Mouse (Mus musculus): Measurements from ENCODE around the gene Stx11. TPM values are rescaled to one million over a fixed set of nuclear protein-coding genes. Genes with fewer than 3 reads are reported as not detected.
"Not testable (repeated sequence)": the region's sequence is repeated elsewhere in the genome, so short reads cannot be mapped to it uniquely, and the experiment has no call there.

The Stx11 gene
- polyA plus RNA-seq, 1 experiment from 2014 or later = 1.7 TPM

- 58% methylated on average over 4 of the region's 4 CpGs for WGBS
- not testable (repeated sequence) for H3K4me1 ChIP-seq; H3K36me3 ChIP-seq; H3K27me3 ChIP-seq; H3K4me3 ChIP-seq; H3K4me2 ChIP-seq (replicated peaks); H3K9me3 ChIP-seq; H3K27ac ChIP-seq (replicated peaks); H3K9ac ChIP-seq (replicated peaks); ATAC-seq (ENCODE audit: low FRiP score, low read depth)
Measured at GRCm38 (mm10) chr10:12951358-12951757, 12.7 kb downstream of the Stx11 start.

GRCm38 (mm10) chr10:12949299-12949698, 14.8 kb downstream of the Stx11 start:
- H3K4me2 ChIP-seq (replicated peaks) = no peak overlapping the region
- no peak overlapping the region for H3K9ac ChIP-seq (replicated peaks)
- H3K27me3 ChIP-seq = no peaks in the 10 kb centered on the region
- H3K27ac ChIP-seq (replicated peaks) = no peak overlapping the region
- no peaks in the 10 kb centered on the region for H3K4me1 ChIP-seq
- no peak overlapping the region for H3K4me3 ChIP-seq
- ATAC-seq (ENCODE audit: low FRiP score, low read depth) = 0 out of 2 replicates have a peak, but pooled peaks have one; percentile 41
- 81% methylated on average over 7 of the region's 7 CpGs for WGBS
- H3K36me3 ChIP-seq = no peaks in the 10 kb centered on the region
- no peaks in the 10 kb centered on the region for H3K9me3 ChIP-seq

GRCm38 (mm10) chr10:12947606-12948005, 16.5 kb downstream of the Stx11 start:
- Histone ChIP-seq H3K4me3 (no peak overlapping the region), H3K27ac (replicated peaks) (no peak overlapping the region), H3K4me2 (replicated peaks) (no peak overlapping the region), H3K4me1 (no peaks in the 10 kb centered on the region), H3K36me3 (no peaks in the 10 kb centered on the region), H3K27me3 (peaks cover 8% of the 10 kb centered on the region), H3K9me3 (no peaks in the 10 kb centered on the region), H3K9ac (replicated peaks) (no peak overlapping the region)
- WGBS = 93% methylated on average over 3 of the region's 3 CpGs
- ATAC-seq (ENCODE audit: low FRiP score, low read depth) = no peak

GRCm38 (mm10) chr10:12941018-12941761, 22.9 kb downstream of the Stx11 start:
- Histone ChIP-seq H3K4me3 (peak overlapping the region; percentile 44), H3K4me1 (0 out of 2 replicates have a peak, but pooled peaks cover 5% of the 10 kb centered on the region), H3K4me2 (replicated peaks) (peak overlapping the region; percentile 62), H3K36me3 (no peaks in the 10 kb centered on the region), H3K27me3 (peaks cover 31% of the 10 kb centered on the region), H3K9me3 (no peaks in the 10 kb centered on the region), H3K9ac (replicated peaks) (peak overlapping the region; percentile 16; the same call in 1 of the 2 replicates), H3K27ac (replicated peaks) (no peak overlapping the region)
- peak; percentile 85 for ATAC-seq (ENCODE audit: low FRiP score, low read depth)
- WGBS = 13% methylated on average over 63 of the region's 63 CpGs

GRCm38 (mm10) chr10:12938763-12939162, 25.3 kb downstream of the Stx11 start:
- H3K4me3 ChIP-seq = no peak overlapping the region
- H3K27me3 ChIP-seq = peaks cover 31% of the 10 kb centered on the region
- 88% methylated on average over 2 of the region's 2 CpGs for WGBS
- H3K9ac ChIP-seq (replicated peaks) = no peak overlapping the region
- H3K4me2 ChIP-seq (replicated peaks) = no peak overlapping the region
- 0 out of 2 replicates have a peak, but pooled peaks cover 5% of the 10 kb centered on the region for H3K4me1 ChIP-seq
- no peak for ATAC-seq (ENCODE audit: low FRiP score, low read depth)
- no peak overlapping the region for H3K27ac ChIP-seq (replicated peaks)
- no peaks in the 10 kb centered on the region for H3K36me3 ChIP-seq
- no peaks in the 10 kb centered on the region for H3K9me3 ChIP-seq

- Histone ChIP-seq H3K4me1 (0 out of 2 replicates have a peak, but pooled peaks cover 4% of the 10 kb centered on the region), H3K4me3 (no peak overlapping the region), H3K27me3 (peaks cover 13% of the 10 kb centered on the region), H3K4me2 (replicated peaks) (no peak overlapping the region), H3K27ac (replicated peaks) (no peak overlapping the region), H3K9me3 (no peaks in the 10 kb centered on the region), H3K36me3 (no peaks in the 10 kb centered on the region), H3K9ac (replicated peaks) (no peak overlapping the region)
- ATAC-seq (ENCODE audit: low FRiP score, low read depth) = no peak
- WGBS = 91% methylated on average over 7 of the region's 7 CpGs
Measured at GRCm38 (mm10) chr10:12936079-12936478, 28.0 kb downstream of the Stx11 start.

GRCm38 (mm10) chr10:12935575-12935974, 28.5 kb downstream of the Stx11 start:
- no peak for ATAC-seq (ENCODE audit: low FRiP score, low read depth)
- Histone ChIP-seq H3K4me1 (no peaks in the 10 kb centered on the region), H3K4me3 (no peak overlapping the region), H3K9ac (replicated peaks) (no peak overlapping the region), H3K27me3 (peaks cover 8% of the 10 kb centered on the region), H3K36me3 (no peaks in the 10 kb centered on the region), H3K9me3 (no peaks in the 10 kb centered on the region), H3K27ac (replicated peaks) (no peak overlapping the region), H3K4me2 (replicated peaks) (no peak overlapping the region)
- 87% methylated on average over 5 of the region's 5 CpGs for WGBS

GRCm38 (mm10) chr10:12931492-12932400, 32.4 kb downstream of the Stx11 start:
- Histone ChIP-seq H3K4me1 (no peaks in the 10 kb centered on the region), H3K4me2 (replicated peaks) (no peak overlapping the region), H3K27me3 (peaks cover 5% of the 10 kb centered on the region; the same call in 1 of the 2 replicates), H3K9me3 (no peaks in the 10 kb centered on the region), H3K27ac (replicated peaks) (no peak overlapping the region), H3K4me3 (no peak overlapping the region), H3K9ac (replicated peaks) (no peak overlapping the region), H3K36me3 (no peaks in the 10 kb centered on the region)
- no peak for ATAC-seq (ENCODE audit: low FRiP score, low read depth)
- 66% methylated on average over 10 of the region's 10 CpGs for WGBS

GRCm38 (mm10) chr10:12930351-12930905, 33.7 kb downstream of the Stx11 start:
- Histone ChIP-seq H3K36me3 (no peaks in the 10 kb centered on the region), H3K4me2 (replicated peaks) (no peak overlapping the region), H3K9ac (replicated peaks) (no peak overlapping the region), H3K27ac (replicated peaks) (no peak overlapping the region), H3K27me3 (peaks cover 5% of the 10 kb centered on the region; the same call in 1 of the 2 replicates), H3K9me3 (no peaks in the 10 kb centered on the region), H3K4me1 (no peaks in the 10 kb centered on the region), H3K4me3 (no peak overlapping the region)
- ATAC-seq (ENCODE audit: low FRiP score, low read depth) = no peak
- WGBS = 34% methylated on average over 6 of the region's 6 CpGs

- no peak overlapping the region for H3K27ac ChIP-seq (replicated peaks)
- 68% methylated on average over 6 of the region's 6 CpGs for WGBS
- no peak overlapping the region for H3K9ac ChIP-seq (replicated peaks)
- H3K27me3 ChIP-seq = peaks cover 5% of the 10 kb centered on the region; the same call in 1 of the 2 replicates
- H3K4me1 ChIP-seq = no peaks in the 10 kb centered on the region
- H3K4me3 ChIP-seq = no peak overlapping the region
- H3K9me3 ChIP-seq = no peaks in the 10 kb centered on the region
- ATAC-seq (ENCODE audit: low FRiP score, low read depth) = no peak
- no peak overlapping the region for H3K4me2 ChIP-seq (replicated peaks)
- H3K36me3 ChIP-seq = no peaks in the 10 kb centered on the region
Measured at GRCm38 (mm10) chr10:12929857-12930174, 34.3 kb downstream of the Stx11 start.

GRCm38 (mm10) chr10:12929149-12929856, 34.8 kb downstream of the Stx11 start:
- Histone ChIP-seq H3K9ac (replicated peaks) (no peak overlapping the region), H3K4me1 (no peaks in the 10 kb centered on the region), H3K27ac (replicated peaks) (no peak overlapping the region), H3K9me3 (no peaks in the 10 kb centered on the region), H3K4me2 (replicated peaks) (no peak overlapping the region), H3K36me3 (no peaks in the 10 kb centered on the region), H3K4me3 (no peak overlapping the region), H3K27me3 (peaks cover 5% of the 10 kb centered on the region; the same call in 1 of the 2 replicates)
- WGBS = 82% methylated on average over 7 of the region's 7 CpGs
- no peak for ATAC-seq (ENCODE audit: low FRiP score, low read depth)
